Mouse (Mus musculus): ENCODE measurements around the gene Aaed1.

DNA sequence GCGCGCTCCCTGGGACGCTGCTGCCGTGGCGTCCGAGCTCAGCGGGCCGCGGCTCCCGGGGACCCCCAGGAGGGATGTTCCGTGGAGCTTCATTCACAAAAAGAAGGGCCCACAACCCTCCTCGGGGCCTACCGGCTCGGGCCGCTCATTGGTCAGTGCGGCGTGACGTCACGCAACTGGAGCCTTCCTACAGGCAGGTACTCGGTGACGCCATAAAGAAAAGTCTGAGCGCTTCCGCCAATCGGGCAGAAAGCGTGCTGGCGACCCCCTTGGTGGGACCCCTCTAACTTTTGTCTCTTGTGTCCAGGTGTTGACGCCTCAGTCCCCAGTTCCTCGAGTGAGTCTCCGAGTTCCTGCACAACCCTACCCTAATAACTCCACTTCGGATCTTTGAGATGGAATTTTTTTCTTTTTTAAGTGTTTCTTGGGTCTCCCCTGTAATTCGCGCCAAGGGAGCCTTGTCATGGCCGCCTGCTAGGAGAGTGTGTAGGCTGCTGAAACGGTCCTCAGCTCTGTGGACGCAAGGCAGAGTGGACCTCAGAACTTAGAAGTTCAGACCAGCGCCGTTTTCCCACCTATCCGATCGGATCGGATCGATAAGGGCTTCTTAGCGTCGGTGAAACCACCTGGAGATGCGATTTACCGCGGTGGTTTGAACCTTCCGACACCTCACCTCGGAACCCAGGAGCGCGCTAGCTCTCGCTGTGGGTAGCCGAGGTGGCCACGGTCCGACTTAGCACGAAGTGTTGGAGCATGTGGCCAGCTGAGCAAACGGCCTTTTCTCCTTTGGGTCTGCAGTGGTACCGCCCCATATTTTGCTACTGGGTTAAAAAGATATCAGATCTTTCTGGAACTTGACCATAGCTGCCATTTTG is 37.4 kb downstream of the Aaed1 start, which contains the start of gene Cdc14b:
- TF ChIP-seq CTCF (IDR thresholded peaks at IDR 0.05; ENCODE audit: low read depth, low read length), result no peak
- no peak for TF ChIP-seq TAL1 (conservative IDR thresholded peaks at IDR 0.05; ENCODE audit: low read depth, low read length)
- no peak for TF ChIP-seq GATA2 (IDR thresholded peaks at IDR 0.05; ENCODE audit: borderline replicate concordance, low read depth, low read length)

Measured in G1E (cell line).